Mouse (Mus musculus) G1E-ER4 (cell line): Measurements from ENCODE around the gene Kcna7. TPM values are rescaled to one million over a fixed set of nuclear protein-coding genes. Genes with fewer than 3 reads are reported as not detected.
A peak's percentile ranks its signal among the peaks of the same experiment; 100 is the strongest.

Experiments
- GATA1 ChIP-seq: IDR thresholded peaks from one replicate; pipeline ENCODE4 v1.8.0; 2012; ENCODE audit warnings: low read length, inconsistent platforms
- polyA plus RNA-seq: library from polyadenylated mRNA; stranded (reverse); fragments of >175 nt; gene quantifications from 2 replicates; pipeline ENCODE4 v1.2.3, GENCODE M21; 2012

Kcna7 gene
- polyA plus RNA-seq, 1 experiment = not detected

DNA sequence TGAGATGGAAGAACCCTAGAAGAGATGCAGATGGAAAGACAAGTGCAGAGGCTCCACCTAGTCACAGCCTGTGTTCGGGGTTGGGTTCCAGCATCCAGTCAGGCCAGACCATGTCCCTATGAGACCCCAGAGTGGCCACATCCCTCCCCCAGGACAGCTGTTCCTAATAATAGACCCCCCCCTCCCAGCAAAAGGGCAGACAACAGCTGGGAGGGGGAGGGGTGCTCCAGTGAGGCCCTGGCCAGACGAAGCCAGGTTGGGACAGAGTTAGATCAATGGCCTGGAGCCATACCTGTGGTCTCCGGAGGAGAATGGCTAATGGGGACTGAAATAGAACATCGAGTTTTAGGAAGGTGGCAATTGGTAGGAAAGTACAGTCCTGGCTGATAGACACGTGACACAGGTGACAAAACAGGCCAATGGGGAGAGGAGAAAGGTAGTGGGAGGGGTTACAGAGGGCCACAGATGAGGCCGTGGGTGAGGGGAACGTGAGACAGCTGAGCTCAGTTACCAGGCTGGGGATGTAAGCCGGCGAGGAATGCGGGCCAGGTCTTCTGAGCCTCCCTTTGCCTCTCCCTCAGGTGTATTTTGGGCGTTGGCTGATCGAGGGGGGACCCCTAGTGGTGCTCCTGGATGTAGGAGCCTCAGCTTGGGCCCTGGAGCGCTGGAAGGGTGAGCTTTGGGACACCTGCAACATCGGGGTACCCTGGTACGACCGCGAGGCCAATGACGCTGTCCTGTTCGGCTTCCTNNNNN lies 32.2 kb downstream of the Kcna7 start, which contains the start of gene Ruvbl2:
Gene Ruvbl2, minus strand, starts transcription at position 576 of the 756 bp plus-strand sequence.
- TF ChIP-seq GATA1 = no peak

DNA sequence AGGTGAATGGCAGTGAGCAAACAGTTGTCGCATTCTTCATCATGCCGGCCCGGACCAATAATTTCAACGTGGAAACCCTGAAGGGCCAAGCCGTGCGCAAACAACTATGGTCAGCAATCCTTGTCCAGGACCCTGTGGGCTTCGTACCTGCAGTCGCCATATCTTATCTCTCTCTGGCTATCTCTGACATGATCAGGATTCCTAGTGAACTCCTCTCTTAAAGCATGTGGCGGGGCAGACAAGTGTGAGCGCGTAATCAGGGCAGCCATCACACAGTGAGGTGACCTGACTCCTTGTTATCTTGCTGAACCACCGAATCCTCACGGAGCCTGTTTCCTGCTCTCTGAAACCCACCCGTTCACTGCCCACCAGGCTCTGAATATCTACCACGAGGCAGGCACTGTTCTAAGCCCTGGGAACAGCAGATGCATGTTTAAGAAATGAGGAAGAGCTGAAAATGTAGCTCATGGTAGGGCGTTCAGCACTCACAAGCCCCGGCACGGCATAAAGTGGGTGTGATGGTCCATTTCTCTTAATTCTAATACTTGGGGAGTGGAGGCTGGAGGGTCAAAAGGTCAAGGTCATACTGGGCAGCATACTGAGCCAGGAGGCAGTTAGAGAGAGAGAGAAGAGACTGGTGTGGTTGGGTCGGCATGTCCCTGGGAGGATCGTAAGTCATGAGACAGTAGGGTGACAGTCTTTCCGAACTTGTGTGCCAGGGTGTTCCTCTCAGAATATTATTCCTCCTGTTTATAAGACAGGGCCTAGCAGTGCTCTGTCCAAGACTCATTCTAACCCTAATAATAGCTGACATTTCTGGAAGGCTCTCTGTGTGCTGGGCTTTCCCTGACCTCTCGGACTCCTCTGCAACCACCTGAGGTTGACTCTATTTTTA lies 38.3 kb downstream of the Kcna7 start:
- TF ChIP-seq GATA1 = peak; percentile 88

DNA sequence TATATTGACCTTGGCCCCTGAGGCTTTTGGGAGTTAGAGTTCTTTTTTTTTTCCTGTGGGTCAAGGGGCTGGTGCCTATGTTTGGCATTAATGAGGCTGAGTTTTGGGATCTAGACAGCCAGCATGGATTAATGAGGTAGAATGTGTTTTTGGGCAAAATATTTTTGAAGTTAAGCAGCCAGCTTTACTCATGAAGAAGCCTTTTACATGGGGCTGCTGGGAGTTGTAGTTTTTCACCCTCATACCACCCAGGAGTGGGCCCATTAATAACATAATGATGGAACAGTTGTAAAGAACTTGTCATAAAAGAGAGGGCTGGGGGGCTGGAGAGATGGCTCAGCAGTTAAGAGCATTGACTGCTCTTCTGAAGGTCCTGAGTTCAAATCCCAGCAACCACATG lies 41.1 kb downstream of the Kcna7 start:
- no peak for TF ChIP-seq GATA1

DNA sequence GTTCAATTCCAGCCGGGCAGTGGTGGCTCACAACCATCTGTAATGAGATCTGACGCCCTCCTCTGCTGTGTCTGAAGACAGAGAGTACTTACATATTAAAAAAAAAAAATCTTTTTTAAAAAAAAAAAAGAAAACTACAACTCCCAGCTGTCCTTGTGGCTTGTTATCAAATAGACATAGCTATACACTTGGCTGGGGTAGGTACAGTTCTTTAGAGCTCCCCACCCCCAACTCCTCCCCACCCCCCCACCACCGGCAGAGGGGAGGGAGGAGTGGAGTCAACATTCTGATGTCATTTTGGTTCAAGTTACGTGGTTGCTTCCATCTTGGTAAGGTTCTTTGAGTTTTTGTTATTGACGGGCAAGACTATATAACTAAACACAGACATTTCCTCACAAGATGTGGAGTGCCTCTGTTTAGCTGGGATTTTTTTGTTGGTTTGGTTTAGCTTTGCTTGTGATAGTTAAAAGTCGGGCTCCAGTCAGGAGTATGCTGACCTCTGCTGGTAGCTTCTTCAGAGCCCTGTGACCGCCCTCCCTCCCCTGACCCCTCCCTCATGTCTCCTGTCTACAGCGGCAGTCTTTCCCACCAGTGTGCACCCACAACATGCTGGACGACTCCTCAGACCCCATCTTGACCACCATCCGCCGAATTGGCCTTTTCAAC lies 42.0 kb downstream of the Kcna7 start:
- no peak for TF ChIP-seq GATA1

DNA sequence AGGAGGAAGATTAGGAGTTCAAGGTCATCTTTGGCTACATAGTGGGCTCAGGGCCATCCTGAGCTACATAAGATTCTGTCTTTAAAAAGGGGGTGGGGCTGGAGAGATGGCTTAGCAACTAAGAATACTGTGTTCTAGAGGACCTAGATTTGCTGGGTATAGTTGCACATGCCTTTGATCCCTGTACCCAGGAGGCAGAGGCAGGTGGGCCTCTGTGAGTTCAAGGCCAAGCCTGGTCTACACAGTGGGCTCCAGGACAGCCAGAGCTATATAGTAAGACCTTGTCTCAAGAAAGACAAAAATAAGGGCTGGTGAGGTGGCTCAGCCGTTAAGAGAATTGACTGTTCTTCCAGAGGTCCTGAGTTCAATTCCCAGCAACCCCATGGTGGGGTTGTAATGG lies 44.5 kb downstream of the Kcna7 start:
- TF ChIP-seq GATA1 = no peak

DNA sequence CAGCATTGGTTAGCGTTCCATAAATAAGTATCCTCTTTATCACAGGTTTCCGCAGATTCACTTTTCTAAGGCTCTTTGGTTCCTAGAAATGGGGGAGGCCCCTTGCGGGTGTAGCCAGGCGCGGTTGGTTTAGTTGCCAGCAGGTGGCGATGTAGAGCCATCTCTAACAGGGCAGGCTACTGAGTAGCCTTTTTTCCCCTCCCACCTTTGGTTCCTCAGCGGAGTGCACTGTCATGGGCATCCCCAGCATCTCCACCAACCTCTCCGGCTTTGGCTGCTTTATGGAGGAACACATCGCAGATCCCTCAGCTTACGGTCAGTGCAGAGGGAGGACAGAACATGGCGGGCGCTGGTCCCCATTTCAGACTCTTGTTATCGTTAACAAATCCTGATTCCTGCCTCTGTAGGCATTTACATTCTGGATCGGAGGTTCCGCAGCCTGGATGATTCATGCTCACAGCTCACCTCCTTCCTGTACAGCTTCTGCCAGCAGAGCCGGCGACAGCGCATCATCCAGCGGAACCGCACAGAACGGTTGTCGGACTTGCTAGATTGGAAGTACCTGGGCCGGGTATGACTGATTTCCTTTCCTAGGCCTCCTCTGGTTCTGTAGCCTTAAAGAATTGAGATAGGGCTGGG lies 46.0 kb downstream of the Kcna7 start:
- no peak for TF ChIP-seq GATA1

DNA sequence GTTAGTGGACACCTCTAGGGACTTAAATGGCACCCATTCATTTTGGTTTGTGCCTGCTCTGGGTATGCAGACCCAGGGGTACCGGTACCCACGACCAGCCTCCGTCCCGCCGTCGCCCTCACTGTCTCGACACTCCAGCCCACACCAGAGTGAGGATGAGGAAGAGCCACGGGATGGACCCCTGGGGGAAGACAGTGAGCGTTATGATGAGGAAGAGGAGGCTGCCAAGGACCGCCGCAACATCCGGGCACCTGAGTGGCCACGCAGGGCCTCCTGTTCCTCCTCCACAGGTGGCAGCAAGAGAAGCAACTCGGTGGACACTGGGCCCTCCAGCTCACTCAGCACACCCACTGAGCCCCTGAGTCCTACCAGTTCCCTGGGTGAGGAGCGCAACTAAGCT lies 49.5 kb downstream of the Kcna7 start:
- no peak for TF ChIP-seq GATA1

DNA sequence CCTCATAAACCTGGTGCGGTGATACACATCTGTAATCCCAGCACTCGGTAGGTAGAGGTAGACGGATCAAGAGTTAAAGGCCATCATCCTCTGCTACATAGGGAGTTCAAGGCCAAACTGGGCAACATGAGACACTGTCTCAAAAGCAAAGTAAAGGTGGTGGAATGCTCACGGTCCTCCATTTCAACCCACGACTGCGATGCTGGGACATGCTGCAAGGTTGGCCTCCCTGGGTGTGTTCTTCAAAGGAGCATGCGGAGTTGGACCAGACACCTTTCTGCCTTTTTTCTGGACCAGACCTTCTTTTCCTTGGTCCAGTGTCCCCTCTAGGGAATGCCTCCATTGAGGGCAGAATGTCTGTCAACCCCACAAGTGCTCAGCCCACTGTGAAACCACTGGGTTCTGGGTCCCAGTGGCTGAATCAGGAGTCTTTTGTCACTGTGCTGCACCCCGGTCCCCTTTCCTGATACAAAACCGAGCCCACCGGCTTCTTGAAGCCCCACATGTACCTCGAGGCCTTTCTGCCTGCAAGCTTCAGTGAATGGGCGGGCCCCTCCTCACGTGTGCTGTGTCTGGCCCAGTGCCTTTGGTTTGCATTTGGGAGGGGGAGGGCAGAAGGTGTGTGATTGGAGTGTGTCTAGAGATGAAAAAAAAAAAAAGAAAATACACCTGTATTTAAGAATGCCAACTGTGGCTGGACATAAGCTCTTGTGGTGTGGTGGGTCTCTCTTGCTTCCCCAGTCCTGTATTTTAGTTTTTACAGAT lies 50.7 kb downstream of the Kcna7 start:
- TF ChIP-seq GATA1 = no peak

DNA sequence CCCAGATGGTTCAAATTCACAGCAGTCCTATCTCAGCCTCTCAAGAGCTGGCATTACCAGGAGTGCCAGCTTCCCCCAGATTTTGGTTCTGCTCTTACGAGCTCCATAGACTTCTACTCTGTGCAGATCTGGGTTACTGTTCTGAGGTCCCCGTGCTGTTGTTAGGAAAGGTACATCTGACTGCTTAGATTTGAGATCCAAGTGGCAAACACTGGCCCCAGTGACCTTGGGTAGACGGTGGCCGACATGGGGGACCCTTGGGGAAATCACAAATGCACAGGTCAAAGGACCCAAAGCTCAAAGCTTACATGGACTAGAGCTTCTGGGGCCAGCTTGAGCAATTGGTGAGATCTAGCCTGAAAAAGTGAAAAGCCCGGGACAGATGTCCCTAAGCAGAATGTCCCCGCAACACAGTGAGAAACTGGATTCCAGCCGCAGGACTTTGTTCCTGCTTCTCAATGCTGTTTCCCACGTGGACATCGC lies 51.3 kb downstream of the Kcna7 start:
- no peak for TF ChIP-seq GATA1

DNA sequence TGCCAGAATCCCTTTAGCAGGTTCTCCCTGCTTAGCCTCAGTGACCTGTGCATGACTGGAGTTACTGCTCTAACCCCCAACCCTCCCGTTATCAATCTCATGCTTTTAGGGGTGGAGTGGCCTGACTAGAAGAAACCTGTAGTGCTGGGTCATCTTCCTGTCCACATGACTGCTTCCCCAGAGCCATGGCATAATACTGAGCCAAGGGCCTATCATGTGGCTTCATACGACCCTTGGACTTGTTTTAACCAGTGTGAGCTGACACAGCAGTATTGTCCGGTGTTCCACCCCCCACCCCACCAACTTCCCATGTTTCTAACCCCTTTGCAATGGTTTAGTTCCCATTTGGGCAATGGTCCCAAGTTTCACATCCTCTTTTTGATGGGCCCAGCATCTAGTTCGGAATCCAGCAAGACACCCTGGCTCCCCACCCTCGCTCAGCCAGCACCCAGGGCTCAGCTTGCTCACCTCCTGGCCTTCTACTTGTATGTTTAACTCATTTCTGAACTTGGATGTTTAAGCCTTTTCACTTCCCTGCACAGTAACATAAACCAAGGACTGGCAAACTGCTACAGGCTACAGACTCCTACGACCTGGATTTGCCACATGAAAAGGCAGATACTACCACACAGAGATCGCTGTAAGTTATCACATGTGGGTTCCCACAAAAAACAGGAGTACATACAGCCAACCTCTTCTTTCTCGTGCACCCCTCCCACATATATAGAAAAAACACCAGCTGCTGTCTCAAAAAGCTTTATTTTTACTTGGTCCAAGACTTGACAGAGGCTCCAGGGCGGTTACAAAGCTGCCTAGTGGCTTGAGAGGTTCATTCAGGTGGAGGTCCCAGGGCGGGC lies 52.0 kb downstream of the Kcna7 start:
- TF ChIP-seq GATA1 = no peak

DNA sequence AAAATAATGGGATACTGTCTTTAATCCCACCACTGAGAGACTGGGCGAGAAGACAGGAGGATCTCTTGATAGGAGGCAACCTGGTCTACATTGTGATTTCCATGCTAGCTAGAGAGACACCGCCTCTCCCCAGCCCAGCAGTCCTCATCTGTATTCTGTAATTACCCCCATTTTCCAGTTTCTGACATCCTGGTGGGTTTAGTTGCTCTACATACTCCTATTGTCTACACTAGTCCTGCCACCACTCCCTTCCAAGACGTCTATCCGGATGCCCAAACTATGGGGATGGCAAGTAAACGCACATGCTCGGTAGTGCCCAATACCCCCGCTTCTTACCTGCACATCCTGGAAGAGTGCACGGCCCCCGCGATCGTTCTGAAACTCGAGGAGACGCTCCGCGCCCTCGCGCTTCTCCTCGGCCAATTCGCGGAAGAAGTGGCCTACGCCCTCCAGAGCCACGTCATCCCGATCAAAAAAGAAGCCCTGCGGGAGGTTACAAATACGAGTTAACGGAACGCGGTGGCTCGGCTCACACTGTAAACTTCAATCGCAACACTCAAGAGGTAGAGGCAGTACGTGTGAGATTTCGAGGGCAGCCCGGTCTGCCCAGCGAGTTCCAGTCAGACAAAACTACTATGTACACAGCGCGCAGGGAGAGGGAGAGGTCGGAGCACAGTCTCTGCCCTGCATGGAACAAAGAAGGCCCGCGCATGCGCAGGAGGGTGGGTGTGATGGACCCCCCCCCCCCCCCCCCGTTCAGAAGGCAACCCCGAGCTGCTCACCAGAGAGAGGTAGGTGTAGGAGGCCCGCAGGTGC lies 53.5 kb downstream of the Kcna7 start:
- TF ChIP-seq GATA1 = no peak

Other genes starting within 250 kb of the Kcna7 start
- gene Slc17a7, start 241.7 kb upstream of the Kcna7 start, polyA plus RNA-seq = 0.06 and 0.09 TPM in 2 replicates
- not detected in 2 replicates for gene Gfy, start 226.1 kb upstream of the Kcna7 start, polyA plus RNA-seq
- gene Pth2, start 224.7 kb upstream of the Kcna7 start, polyA plus RNA-seq = not detected in 2 replicates
- not detected in 2 replicates for gene Ccdc155, start 200.8 kb upstream of the Kcna7 start, polyA plus RNA-seq
- 0.13 TPM in 1 of 2 replicates, not detected in the other for gene Dkkl1, start 193.5 kb upstream of the Kcna7 start, polyA plus RNA-seq
- gene Tead2, start 189.9 kb upstream of the Kcna7 start, polyA plus RNA-seq = not detected in 2 replicates
- 96.2 and 133 TPM in 2 replicates for gene Cd37, start 166.5 kb upstream of the Kcna7 start, polyA plus RNA-seq
- not detected in 2 replicates for gene Slc6a16, start 164.6 kb upstream of the Kcna7 start, polyA plus RNA-seq
- gene Slc6a21, start 128.1 kb upstream of the Kcna7 start, polyA plus RNA-seq = not detected in 2 replicates
- 0.13 and 0.19 TPM in 2 replicates for gene Trpm4, start 71.9 kb upstream of the Kcna7 start, polyA plus RNA-seq
- gene Hrc, start 70.4 kb upstream of the Kcna7 start, polyA plus RNA-seq = not detected in 2 replicates
- gene Ppfia3, start 38.6 kb upstream of the Kcna7 start, polyA plus RNA-seq = 5.9 and 6.4 TPM in 2 replicates
- gene Lin7b, start 35.1 kb upstream of the Kcna7 start, polyA plus RNA-seq = 3.0 and 3.6 TPM in 2 replicates
- gene Snrnp70, start 9.9 kb upstream of the Kcna7 start, polyA plus RNA-seq = 1,207 and 1,386 TPM in 2 replicates
- gene Ntf5, start 8.0 kb downstream of the Kcna7 start, polyA plus RNA-seq = 0.03 and 0.04 TPM in 2 replicates
- not detected in 2 replicates for gene Lhb, start 15.2 kb downstream of the Kcna7 start, polyA plus RNA-seq
- gene Gys1, start 29.2 kb downstream of the Kcna7 start, polyA plus RNA-seq = 28.8 TPM in 2 replicates
- 887 and 1,231 TPM in 2 replicates for gene Ruvbl2, start 32.4 kb downstream of the Kcna7 start, polyA plus RNA-seq
- gene Ftl1, start 54.2 kb downstream of the Kcna7 start, polyA plus RNA-seq = 11,844 and 12,759 TPM in 2 replicates
- 407 and 498 TPM in 2 replicates for gene Bax, start 61.2 kb downstream of the Kcna7 start, polyA plus RNA-seq
- 1.7 and 2.0 TPM in 2 replicates for gene Tulp2, start 76.2 kb downstream of the Kcna7 start, polyA plus RNA-seq
- not detected in 2 replicates for gene Gm45808, start 81.2 kb downstream of the Kcna7 start, polyA plus RNA-seq
- 0.29 and 0.49 TPM in 2 replicates for gene Dhdh, start 83.2 kb downstream of the Kcna7 start, polyA plus RNA-seq
- 1,038 and 1,233 TPM in 2 replicates for gene Nucb1, start 104.8 kb downstream of the Kcna7 start, polyA plus RNA-seq
- gene Ppp1r15a, start 120.6 kb downstream of the Kcna7 start, polyA plus RNA-seq = 87.1 and 135 TPM in 2 replicates
- 1.2 and 1.8 TPM in 2 replicates for gene Plekha4, start 120.7 kb downstream of the Kcna7 start, polyA plus RNA-seq
- gene Hsd17b14, start 149.2 kb downstream of the Kcna7 start, polyA plus RNA-seq = 10.6 and 11.5 TPM in 2 replicates
- 83.5 and 192 TPM in 2 replicates for gene Bcat2, start 164.5 kb downstream of the Kcna7 start, polyA plus RNA-seq
- gene Fgf21, start 209.8 kb downstream of the Kcna7 start, polyA plus RNA-seq = not detected in 2 replicates
- gene Fut1, start 211.6 kb downstream of the Kcna7 start, polyA plus RNA-seq = not detected in 2 replicates
- gene Izumo1, start 216.2 kb downstream of the Kcna7 start, polyA plus RNA-seq = 0.11 and 0.14 TPM in 2 replicates
- gene Rasip1, start 221.8 kb downstream of the Kcna7 start, polyA plus RNA-seq = 1.2 and 1.6 TPM in 2 replicates
- gene Mamstr, start 234.3 kb downstream of the Kcna7 start, polyA plus RNA-seq = not detected in 2 replicates